Mouse (Mus musculus): ENCODE measurements around the gene Ptp4a2.
"Not testable (repeated sequence)": the region's sequence is repeated elsewhere in the genome, so short reads cannot be mapped to it uniquely, and the experiment has no call there.

The Ptp4a2 gene

DNA sequence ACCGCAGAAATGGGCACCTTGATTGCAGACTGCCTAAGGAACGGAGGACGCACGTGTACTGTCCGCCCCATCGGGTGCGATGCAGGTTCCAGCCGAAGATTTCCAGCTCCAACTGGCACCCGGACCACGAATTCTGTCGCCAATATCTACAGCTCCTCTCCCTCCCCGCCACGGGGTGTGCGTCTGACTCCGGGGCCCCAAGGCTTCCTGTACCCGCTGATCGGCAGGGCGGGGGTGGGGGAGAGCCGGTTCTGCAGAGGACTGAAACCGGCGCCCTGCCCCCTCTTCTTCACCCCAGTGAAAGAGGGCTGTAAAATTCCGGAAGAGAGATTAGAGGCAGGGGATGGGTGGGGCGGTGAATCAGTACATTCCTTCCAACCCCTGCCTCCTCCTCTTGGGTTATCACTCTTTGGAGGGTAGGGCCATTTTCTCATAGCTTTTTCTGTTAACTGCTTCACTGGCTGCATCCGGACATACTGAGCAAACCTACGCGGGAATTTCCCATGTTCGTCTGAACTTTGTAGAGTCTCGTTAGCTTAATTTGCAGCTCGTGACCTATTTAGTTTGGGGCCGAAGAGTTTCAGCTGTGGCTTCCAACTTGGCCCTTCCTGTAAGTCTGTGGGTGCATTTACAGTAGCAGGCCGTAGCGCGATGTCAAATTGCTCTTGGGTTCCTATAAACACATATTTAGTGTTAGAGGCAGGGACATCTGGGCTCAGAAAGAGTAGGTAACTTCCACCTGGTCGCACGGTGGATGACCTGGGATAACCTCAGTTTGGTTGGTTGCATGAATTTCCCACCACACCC, at the start of gene Ptp4a2:
Gene Ptp4a2, plus strand, starts transcription at position 422 of the 807 bp plus-strand sequence.
- peak; percentile 41 for DNase-seq (ENCODE audit: low read depth, low spot score)

DNA sequence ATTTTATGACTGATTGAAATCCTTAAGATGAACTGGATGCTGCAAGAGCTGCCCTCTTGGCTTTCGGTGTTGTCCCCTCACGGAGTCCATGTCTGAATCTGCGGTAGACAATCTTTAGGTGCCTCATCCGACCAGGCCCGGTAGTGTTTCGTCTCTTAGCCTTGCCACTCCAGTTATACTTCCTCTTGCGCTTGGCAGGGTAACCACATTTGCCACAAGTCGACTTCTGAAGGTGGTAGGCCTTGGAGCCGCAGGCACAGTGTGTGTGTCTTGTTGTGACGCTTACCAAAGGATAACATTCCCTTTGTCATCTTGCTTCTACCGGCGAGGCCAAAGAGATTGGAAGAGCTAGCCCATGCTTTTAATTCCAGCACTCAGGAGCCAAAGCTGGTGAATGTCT, 49.4 kb upstream of the Ptp4a2 start:
- DNase-seq (ENCODE audit: low read depth, low spot score): no peak

GRCm38 (mm10) chr4:129762496-129762895, 48.5 kb upstream of the Ptp4a2 start:
- not testable (repeated sequence) for DNase-seq (ENCODE audit: low read depth, low spot score)

- DNase-seq (ENCODE audit: low read depth, low spot score): no peak
Observed at GRCm38 (mm10) chr4:129765351-129765750, 45.7 kb upstream of the Ptp4a2 start.

DNA sequence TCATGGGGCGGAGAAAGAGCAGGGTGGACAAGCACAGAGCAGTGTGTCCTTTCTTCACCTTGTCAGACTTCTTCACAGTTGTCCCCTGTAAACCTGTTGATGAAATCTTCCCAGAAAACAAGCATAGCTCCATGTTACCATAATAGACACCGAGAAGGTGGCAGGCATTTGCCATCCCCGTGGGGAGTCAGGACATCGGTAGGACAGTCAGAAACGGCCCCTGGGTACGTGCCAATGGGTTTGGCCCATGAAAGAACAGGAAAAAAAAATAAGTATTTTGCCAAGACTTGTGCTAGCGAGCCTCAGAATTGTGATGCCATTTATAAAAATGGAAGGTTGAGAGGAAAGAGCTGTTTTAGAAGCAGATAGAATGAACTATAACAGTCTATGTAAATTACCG, 43.2 kb upstream of the Ptp4a2 start:
- no peak for DNase-seq (ENCODE audit: low read depth, low spot score)

- DNase-seq (ENCODE audit: low read depth, low spot score): not testable (repeated sequence)
Observed at GRCm38 (mm10) chr4:129768742-129769141, 42.3 kb upstream of the Ptp4a2 start.

DNA sequence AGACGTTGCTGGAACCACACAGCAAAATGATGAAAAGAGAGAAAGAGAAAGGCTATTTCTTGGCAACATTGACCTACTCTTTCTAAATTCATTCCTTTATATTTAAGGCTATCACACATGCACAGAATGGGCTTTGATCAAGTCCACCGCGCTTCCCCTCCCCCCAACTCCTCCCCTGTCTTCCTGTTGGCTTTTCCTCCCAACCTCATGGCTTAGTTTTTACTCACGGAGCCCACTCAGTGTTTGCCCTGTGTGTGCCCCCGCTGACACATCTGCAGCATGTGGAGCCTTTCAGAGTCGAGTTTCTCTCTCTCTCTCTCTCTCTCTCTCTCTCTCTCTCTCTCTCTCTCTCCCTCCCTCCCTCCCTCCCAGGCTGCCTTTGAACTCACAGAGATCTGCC, 40.4 kb upstream of the Ptp4a2 start:
- DNase-seq (ENCODE audit: low read depth, low spot score): no peak

- DNase-seq (ENCODE audit: low read depth, low spot score): peak; percentile 25
Observed at GRCm38 (mm10) chr4:129771314-129771671, 39.7 kb upstream of the Ptp4a2 start.

DNA sequence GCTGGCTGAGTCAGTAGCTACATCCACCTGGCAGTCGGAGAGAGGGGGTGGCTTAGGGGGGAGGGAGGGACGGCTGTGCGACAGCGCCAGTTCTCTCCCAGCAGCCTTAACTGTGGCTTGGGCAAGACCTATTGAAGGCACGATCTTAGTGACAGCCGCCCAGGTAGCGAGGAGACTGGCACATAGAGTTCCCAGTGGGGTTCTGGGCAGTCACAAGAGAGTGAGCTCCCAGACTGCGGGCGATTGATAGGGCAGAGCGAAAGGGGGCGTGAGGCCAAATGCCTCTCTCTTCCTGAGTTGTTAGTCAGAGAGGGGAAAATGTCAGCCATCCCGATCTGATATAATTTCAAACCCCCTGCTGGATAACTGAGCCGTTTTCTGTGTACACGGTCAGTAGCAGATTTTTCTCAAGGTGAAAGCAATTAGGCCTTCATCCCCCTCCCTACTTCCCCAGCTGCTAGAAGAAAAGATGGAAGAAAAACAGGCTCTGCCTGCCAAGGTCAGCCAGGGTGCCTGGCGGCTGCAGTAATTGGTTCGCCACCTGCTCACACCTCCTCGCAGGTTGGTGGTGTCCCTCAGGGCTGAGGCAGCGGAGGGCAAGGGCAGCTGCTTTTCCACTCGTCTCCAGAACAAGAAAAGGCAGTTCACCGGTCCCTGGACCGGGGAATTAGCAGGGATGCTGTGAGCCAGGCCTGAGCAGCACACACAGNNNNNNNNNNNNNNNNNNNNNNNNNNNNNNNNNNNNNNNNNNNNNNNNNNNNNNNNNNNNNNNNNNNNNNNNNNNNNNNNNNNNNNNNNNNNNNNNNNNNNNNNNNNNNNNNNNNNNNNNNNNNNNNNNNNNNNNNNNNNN, 39.1 kb upstream of the Ptp4a2 start:
- DNase-seq (ENCODE audit: low read depth, low spot score): peak; percentile 82

DNA sequence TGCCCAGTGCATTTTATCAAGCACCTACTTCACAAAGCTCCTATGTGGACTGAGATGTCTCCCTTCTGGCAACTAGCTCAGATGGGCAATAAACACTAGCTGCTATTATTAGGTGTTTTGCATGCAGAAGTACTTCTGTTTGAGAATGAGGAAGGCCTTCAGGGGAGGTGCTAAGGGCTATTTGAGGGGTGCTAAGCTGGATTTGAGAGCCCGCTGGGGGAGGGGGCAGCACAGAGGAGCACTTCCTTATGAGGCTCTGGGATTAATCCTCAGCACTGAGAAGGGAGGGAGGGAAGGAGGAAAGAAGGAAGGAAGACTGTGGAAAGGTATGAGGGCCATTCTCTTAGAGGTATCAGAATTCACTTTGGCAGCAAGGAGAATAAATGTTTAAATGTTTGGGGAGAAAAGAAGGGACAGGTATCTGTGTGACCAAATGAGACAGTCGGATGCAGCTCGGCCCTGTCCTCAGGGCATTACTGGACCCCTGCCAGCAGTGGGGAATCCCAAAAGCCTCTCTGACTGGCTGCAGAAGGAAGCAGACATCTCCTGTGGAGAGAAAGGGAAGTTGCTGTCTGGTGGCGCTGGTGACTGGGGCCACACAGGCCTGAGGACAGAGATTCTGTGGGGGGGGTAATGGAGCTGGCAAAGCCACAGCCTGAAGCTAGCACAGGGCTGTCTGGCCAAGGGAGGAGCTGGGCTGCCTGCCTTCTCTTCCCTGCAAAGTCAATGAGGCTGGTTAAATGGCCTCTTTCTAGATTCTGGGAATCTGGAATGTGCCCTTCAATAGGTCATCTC, 28.9 kb upstream of the Ptp4a2 start:
- no peak for DNase-seq (ENCODE audit: low read depth, low spot score)

- no peak for DNase-seq (ENCODE audit: low read depth, low spot score)
Observed at GRCm38 (mm10) chr4:129782857-129783331, 28.1 kb upstream of the Ptp4a2 start.

DNA sequence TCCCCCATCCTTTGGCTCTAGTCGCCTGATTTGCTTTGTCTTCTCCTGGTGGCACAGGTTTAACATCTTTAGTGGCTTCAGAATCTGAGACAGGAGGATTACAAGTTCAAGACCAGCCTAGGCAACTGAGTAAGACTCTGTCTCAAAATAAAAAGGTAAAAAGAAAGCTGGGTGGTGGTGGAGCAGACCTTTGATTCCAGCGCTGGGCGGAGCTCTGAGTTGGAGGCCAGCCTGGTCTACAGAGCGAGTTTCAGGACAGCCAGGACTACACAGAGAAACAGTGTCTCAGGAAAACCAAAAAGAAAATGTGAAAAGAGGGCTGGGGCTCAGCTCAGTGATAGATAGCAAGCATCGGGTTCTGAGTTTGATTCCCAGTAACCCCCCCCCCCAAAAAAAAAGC, 27.5 kb upstream of the Ptp4a2 start:
- DNase-seq (ENCODE audit: low read depth, low spot score): no peak

DNA sequence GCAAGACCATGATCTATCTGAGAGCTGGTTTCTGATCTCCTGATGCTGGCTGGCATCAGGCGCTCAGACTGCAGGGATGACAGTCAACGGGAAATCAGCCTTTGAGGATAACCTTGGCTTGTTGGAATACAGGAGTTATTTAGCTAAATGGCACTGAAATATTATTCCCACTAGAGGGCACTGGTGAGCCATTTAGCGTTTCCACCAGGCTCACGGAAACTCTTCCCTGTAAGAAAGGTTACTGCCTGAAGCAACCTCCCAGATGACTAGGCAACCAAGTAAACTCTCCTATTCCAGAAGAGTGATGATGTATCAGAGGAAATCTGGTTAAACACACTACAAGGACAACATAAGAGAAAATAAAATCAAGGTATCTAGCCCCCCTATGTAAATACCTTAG, 25.8 kb upstream of the Ptp4a2 start:
- peak; percentile 92 for DNase-seq (ENCODE audit: low read depth, low spot score)

DNA sequence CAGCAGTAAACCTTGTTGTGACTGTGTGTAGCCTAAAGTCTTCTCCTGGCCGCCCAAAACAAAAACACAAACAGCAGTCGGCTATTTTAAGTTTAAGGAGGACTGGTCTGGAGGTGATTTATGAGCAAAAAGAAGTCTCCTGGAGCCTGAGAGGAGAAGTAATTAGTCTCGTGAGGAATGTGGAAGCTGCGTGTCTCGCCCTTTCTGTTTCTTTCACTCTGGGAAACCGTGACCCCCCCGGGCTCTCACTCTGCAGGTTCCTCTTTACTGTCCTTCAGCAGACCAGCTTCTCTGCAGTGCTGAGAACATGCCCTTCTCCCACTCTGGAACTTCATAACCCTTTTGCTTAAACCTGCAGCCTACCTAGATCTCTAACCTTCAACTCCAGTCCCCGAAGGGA, 22.3 kb upstream of the Ptp4a2 start:
- no peak for DNase-seq (ENCODE audit: low read depth, low spot score)

DNA sequence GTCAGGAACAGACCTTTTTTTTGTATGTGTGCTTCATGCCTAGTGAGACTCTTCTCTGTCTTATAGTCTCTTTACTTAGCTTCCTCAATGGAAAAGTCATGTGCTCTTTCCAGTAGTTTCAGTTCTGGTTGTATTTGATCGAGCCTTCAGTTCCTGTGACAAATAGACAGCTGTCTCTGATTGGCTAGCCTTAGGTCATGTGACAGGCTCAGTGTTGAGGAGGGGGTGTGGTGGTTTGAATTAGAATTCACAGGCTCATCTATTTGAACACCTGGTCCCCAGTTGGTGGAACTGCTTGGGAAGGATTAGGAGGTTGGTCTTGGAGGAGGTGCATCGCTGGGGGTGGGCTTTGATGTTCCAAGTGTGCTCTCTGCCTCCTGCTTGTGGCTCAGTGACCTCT, 21.4 kb upstream of the Ptp4a2 start:
- DNase-seq (ENCODE audit: low read depth, low spot score): no peak

GRCm38 (mm10) chr4:129790475-129790874, 20.5 kb upstream of the Ptp4a2 start:
- DNase-seq (ENCODE audit: low read depth, low spot score): no peak

DNA sequence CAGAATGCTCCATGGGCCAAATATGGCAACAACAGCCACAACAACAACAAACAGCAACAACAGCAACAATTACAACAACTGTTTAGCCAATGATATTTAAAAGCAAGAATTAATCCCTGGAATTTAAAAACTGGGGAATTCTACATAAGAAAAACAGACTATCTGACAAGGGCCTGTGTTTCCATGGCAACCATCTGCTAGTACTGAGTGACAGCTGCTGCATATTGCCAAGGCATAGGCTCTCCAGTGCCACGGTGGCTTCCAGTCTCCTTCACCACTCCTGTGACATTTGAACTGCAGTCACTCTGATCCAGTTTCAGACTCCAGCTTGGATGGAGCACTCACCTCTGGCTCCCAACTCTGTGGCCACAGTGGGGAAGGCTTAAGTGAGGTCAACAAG, 19.6 kb upstream of the Ptp4a2 start:
- DNase-seq (ENCODE audit: low read depth, low spot score): no peak

GRCm38 (mm10) chr4:129792666-129793202, 18.3 kb upstream of the Ptp4a2 start:
- DNase-seq (ENCODE audit: low read depth, low spot score): no peak

- no peak for DNase-seq (ENCODE audit: low read depth, low spot score)
Observed at GRCm38 (mm10) chr4:129793713-129794329, 17.2 kb upstream of the Ptp4a2 start.

GRCm38 (mm10) chr4:129795151-129795860, 15.7 kb upstream of the Ptp4a2 start:
- peak; percentile 73 for DNase-seq (ENCODE audit: low read depth, low spot score)

Measured in mesoderm, embryonic 11.5 days (tissue).